Mouse (Mus musculus) liver, adult 2 months (tissue): ENCODE data around the gene Tardbp. TPM values are rescaled to one million over a fixed set of nuclear protein-coding genes. Genes with fewer than 3 reads are reported as not detected.
A peak's percentile ranks its signal among the peaks of the same experiment; 100 is the strongest.

Experiments used
- DNase-seq: peaks from one replicate; pipeline ENCODE4 v3.0.0-alpha.2; 2011; ENCODE audit warnings: low read depth, low spot score; ENCODE audit errors: extremely low read depth
- H3K27ac ChIP-seq: fragments of 200-500 bp; replicated peaks from 2 replicates; pipeline ENCODE4 v1.5.1; 2012; ENCODE audit warnings: low read depth, mild to moderate bottlenecking, control low read depth, inconsistent platforms, low read length; ENCODE audit not compliant: insufficient read depth
- H3K27me3 ChIP-seq: fragments of 200-500 bp; 2 replicates; pipeline ENCODE4 v1.6.1; 2012; ENCODE audit warnings: mild to moderate bottlenecking, moderate library complexity, low read length, inconsistent platforms; ENCODE audit not compliant: control insufficient read depth, insufficient read depth
- H3K36me3 ChIP-seq: fragments of 200-500 bp; 2 replicates; pipeline ENCODE4 v1.6.1; 2012; ENCODE audit warnings: low read length, inconsistent platforms; ENCODE audit not compliant: control insufficient read depth, insufficient read depth
- H3K4me1 ChIP-seq: fragments of 200-500 bp; 2 replicates; pipeline ENCODE4 v1.6.1; 2011; ENCODE audit warnings: low read length; ENCODE audit not compliant: control insufficient read depth, insufficient read depth
- H3K4me3 ChIP-seq: fragments of 200-500 bp; 2 replicates; pipeline ENCODE4 v1.5.1; 2011; ENCODE audit warnings: low read depth, mild to moderate bottlenecking, control low read depth, low read length, moderate library complexity; ENCODE audit not compliant: insufficient read depth
- H3K79me2 ChIP-seq: fragments of 200-500 bp; 2 replicates; pipeline ENCODE4 v1.6.1; 2012; ENCODE audit warnings: inconsistent platforms, mild to moderate bottlenecking, low read length, moderate library complexity; ENCODE audit not compliant: control insufficient read depth, insufficient read depth
- H3K9ac ChIP-seq: fragments of 200-500 bp; 2 replicates; pipeline ENCODE4 v1.6.1; 2012; ENCODE audit warnings: low read depth, mild to moderate bottlenecking, control low read depth, inconsistent platforms, low read length
- CTCF ChIP-seq: fragments of 200-500 bp; IDR thresholded peaks from 2 replicates; pipeline ENCODE4 v1.5.1; 2011; ENCODE audit warnings: low read depth, low read length, control low read depth
- POLR2A ChIP-seq: fragments of 200-500 bp; IDR thresholded peaks from 2 replicates; pipeline ENCODE4 v1.6.1; 2011; ENCODE audit warnings: low read length, control low read depth; ENCODE audit not compliant: insufficient read depth; ENCODE audit errors: extremely low read depth
- WGBS: fragments of 180-500 bp; shearing (Covaris S2); methylation state at CpG from one replicate; pipeline ENCODE4 v1.1.7; 2018; 5-methylcytosine and 5-hydroxymethylcytosine counted together
- polyA plus RNA-seq: library from polyadenylated mRNA; depleted of rRNA; stranded (reverse); fragments of >200 nt; gene quantifications from 2 replicates; pipeline ENCODE4 v1.2.3, GENCODE M21; 2012
- total RNA-seq: library from RNA; depleted of rRNA; stranded (reverse); fragments of >200 nt; gene quantifications from 2 replicates; pipeline ENCODE4 v1.2.3, GENCODE M21; 2014

Gene Tardbp
- total and polyA plus RNA-seq, 2 experiments = 33.4 to 87.2 TPM

DNA sequence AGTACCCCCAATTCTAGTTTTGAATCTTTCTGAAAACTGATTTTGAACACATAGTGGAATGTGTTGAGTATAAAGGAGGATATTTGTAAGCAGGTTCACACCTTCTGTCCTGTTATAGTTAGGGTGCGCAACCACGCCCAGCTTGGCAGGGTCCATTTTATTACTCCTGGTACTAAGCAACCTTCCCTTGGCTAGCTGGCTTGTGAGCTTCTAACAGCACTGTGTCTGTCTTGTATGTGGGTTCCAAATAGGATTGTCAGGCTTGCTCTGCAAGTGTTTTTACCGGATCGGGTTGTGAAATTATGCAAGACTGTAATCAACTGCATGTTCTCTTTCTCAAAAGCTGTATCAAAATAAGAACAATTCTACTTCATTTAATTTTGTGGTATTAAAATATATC lies 4.3 kb downstream of the Tardbp start:
- Histone ChIP-seq H3K79me2 (peaks cover 30% of the 10 kb centered on the region; the same call in 1 of the 2 replicates), H3K4me3 (no peak overlapping the region), H3K27ac (peak overlapping the region; percentile 17; the same call in 1 of the 2 replicates), H3K27me3 (no peaks in the 10 kb centered on the region), H3K9ac (no peak overlapping the region), H3K4me1 (peaks cover 40% of the 10 kb centered on the region), H3K36me3 (peaks cover 54% of the 10 kb centered on the region)
- 56% methylated on average over 4 of the region's 4 CpGs for WGBS
- DNase-seq = peak; percentile 54
- no peak for TF ChIP-seq POLR2A
- no peak for TF ChIP-seq CTCF

DNA sequence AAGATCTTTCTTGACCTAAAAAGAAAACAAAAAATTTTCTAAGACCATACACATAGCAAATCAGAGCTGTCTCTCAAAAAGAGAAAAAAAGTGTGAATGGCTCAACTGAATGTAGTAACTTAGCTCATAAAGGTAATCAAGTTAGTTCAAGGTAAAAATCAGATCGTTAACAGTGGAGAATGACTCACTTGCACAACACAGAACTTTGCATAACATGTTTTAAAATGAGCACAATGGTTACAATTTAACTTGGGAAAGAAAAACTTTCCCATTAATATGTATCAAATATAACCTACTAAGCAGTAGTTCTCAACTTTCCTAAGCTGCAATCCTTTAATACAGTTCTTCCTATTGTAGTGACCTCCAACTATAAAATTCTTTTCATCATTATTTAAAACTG lies 6.1 kb downstream of the Tardbp start:
- Histone ChIP-seq H3K9ac (no peak overlapping the region), H3K79me2 (peaks cover 21% of the 10 kb centered on the region; the same call in 1 of the 2 replicates), H3K4me3 (no peak overlapping the region), H3K27ac (peak overlapping the region; percentile 63; the same call in 1 of the 2 replicates), H3K4me1 (peaks cover 38% of the 10 kb centered on the region), H3K36me3 (peaks cover 64% of the 10 kb centered on the region), H3K27me3 (no peaks in the 10 kb centered on the region)
- no peak for TF ChIP-seq POLR2A
- TF ChIP-seq CTCF = no peak
- DNase-seq = peak; percentile 91
- 23% methylated on average over 1 of the region's 1 CpGs for WGBS

DNA sequence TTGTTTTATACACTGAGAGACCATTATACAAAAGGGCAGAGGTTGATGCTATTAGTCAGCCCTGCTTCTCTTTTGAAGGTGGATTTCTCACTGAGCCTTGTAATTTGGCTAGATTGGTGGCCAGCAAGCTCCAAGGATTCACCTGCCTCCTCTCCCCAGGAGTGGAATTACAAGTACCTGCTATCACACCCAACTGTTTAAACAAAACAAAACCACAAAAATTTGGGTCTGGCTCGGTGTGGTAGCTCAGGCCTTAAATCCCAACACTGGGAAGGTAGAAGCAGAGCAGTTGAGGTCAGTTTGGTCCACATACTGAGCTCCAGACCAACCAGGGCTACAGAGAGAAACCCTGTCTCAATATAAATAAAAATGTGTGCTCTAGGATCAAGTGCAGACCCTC lies 7.0 kb downstream of the Tardbp start:
- no peak for DNase-seq
- peaks cover 69% of the 10 kb centered on the region for H3K36me3 ChIP-seq
- no peak overlapping the region for H3K9ac ChIP-seq
- peaks cover 36% of the 10 kb centered on the region for H3K4me1 ChIP-seq
- TF ChIP-seq POLR2A = no peak
- no peak for TF ChIP-seq CTCF
- WGBS = 28% methylated on average over 1 of the region's 1 CpGs
- H3K27ac ChIP-seq = peak overlapping the region; percentile 10
- H3K27me3 ChIP-seq = no peaks in the 10 kb centered on the region
- H3K79me2 ChIP-seq = peaks cover 16% of the 10 kb centered on the region; the same call in 1 of the 2 replicates
- H3K4me3 ChIP-seq = no peak overlapping the region

DNA sequence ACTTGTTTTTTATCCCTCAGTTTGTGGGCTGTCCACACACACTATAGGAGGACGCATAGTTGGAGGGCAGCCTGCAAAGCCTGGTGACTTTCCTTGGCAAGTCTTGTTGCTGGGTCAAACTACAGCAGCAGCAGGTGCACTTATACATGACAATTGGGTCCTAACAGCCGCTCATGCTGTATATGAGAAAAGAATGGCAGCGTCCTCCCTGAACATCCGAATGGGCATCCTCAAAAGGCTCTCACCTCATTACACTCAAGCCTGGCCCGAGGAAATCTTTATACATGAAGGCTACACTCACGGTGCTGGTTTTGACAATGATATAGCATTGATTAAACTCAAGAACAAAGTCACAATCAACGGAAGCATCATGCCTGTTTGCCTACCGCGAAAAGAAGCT lies 13.1 kb downstream of the Tardbp start:
- Histone ChIP-seq H3K27ac (no peak overlapping the region), H3K36me3 (peaks cover 68% of the 10 kb centered on the region), H3K4me1 (peaks cover 5% of the 10 kb centered on the region), H3K79me2 (no peaks in the 10 kb centered on the region), H3K27me3 (no peaks in the 10 kb centered on the region), H3K9ac (no peak overlapping the region), H3K4me3 (no peak overlapping the region)
- 79% methylated on average over 9 of the region's 9 CpGs for WGBS
- no peak for TF ChIP-seq POLR2A
- no peak for TF ChIP-seq CTCF
- DNase-seq = no peak

DNA sequence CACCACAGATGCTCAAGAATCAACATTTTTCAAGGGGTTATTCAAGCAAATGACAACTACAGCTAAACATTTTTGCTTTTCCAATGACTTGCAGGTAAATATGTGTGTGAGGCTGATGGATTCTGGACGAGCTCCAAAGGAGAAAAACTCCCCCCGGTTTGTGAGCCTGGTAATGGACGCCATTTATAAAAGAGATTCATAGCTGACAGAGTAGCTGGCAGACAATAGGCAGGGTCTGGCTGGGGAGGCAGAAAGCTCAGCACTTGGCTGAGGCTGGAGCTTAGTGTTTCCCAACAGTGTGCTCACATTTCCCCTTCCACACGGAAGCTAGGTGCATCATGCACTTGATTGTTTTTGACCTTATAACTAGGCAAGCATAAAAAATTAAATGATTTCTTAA lies 14.3 kb downstream of the Tardbp start:
- DNase-seq = no peak
- no peak overlapping the region for H3K4me3 ChIP-seq
- no peaks in the 10 kb centered on the region for H3K27me3 ChIP-seq
- H3K79me2 ChIP-seq = no peaks in the 10 kb centered on the region
- H3K36me3 ChIP-seq = peaks cover 70% of the 10 kb centered on the region
- no peak for TF ChIP-seq CTCF
- TF ChIP-seq POLR2A = no peak
- WGBS = 50% methylated on average over 4 of the region's 4 CpGs
- no peak overlapping the region for H3K9ac ChIP-seq
- H3K27ac ChIP-seq = no peak overlapping the region
- H3K4me1 ChIP-seq = peaks cover 9% of the 10 kb centered on the region

DNA sequence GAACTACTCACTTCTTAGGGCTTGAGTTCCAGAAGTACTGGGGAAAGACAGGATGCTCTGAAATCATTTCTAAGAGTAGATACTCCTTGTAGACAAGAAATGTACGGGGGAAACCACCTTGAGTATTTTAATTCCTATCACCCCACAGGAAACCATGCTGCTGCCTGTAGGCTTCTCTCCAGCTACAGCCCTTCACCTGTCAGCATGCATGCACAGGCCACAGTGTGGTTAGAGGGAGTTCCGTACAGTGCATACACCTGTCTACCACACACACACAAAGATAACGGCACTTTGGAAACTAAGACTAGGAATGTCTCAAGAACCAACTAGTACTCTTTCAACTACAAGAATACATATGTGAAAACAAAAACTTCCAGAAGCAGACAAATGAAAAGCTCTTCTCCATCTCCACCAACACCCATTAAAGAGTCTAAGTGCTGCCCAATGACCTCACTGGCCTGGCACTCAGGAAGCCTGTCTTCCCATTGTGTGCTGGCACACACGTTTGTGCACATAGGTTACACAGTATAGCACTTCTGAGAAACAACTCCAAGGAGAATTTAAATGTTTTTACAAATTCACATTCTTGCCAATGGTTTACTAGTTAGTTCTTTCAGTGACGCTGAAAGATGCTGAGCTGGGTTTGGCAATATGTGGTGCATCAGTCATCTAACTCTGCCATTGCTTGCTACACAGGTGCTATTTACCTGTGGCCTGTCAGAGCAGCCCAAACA lies 16.0 kb downstream of the Tardbp start:
- 58% methylated on average over 5 of the region's 5 CpGs for WGBS
- Histone ChIP-seq H3K9ac (no peak overlapping the region), H3K27ac (no peak overlapping the region; the same call in 1 of the 2 replicates), H3K79me2 (no peaks in the 10 kb centered on the region), H3K4me1 (peaks cover 10% of the 10 kb centered on the region), H3K4me3 (no peak overlapping the region), H3K27me3 (no peaks in the 10 kb centered on the region), H3K36me3 (peaks cover 64% of the 10 kb centered on the region)
- no peak for DNase-seq
- TF ChIP-seq CTCF = no peak
- TF ChIP-seq POLR2A = no peak
